Mouse (Mus musculus) MEL (cell line): ENCODE results near the gene Ceacam2.

Experiments
- CHD1 ChIP-seq: IDR thresholded peaks from 2 replicates; pipeline ENCODE4 v1.6.1; 2012; ENCODE audit warnings: low read depth, mild to moderate bottlenecking, inconsistent platforms, low read length, improper control_type of control experiment
- CTCF ChIP-seq, 3 experiments: IDR thresholded peaks in 2 of 3; conservative IDR thresholded peaks in 1 of 3; 2 replicates each; pipeline ENCODE4 v1.5.1; 2011 to 2012; ENCODE audit warnings: low read length in 3 of 3, low read depth in 2 of 3, mild to moderate bottlenecking in 2 of 3, improper control_type of control experiment in 1 of 3, inconsistent platforms in 1 of 3, mixed read lengths in 1 of 3, moderate library complexity in 1 of 3; ENCODE audit not compliant: control insufficient read depth in 1 of 3, insufficient read depth in 1 of 3, poor library complexity in 1 of 3, severe bottlenecking in 1 of 3
- EP300 ChIP-seq, 2 experiments: IDR thresholded peaks; 2 replicates each; pipeline ENCODE4 v1.6.1; 2011; ENCODE audit warnings: improper control_type of control experiment in 2 of 2, low read length in 2 of 2, low read depth in 1 of 2, mild to moderate bottlenecking in 1 of 2
- ETS1 ChIP-seq: IDR thresholded peaks from 2 replicates; pipeline ENCODE4 v1.6.1; 2012; ENCODE audit warnings: low read depth, mild to moderate bottlenecking, inconsistent platforms, low read length, improper control_type of control experiment, moderate library complexity
- GATA1 ChIP-seq: IDR thresholded peaks from 2 replicates; pipeline ENCODE4 v1.6.1; 2011; ENCODE audit warnings: low read depth, low read length, improper control_type of control experiment
- JUND ChIP-seq: IDR thresholded peaks from 2 replicates; pipeline ENCODE4 v1.6.1; 2011; ENCODE audit warnings: low read depth, mild to moderate bottlenecking, improper control_type of control experiment, low read length
- MAZ ChIP-seq: IDR thresholded peaks from 2 replicates; pipeline ENCODE4 v1.6.1; 2012; ENCODE audit warnings: low read depth, mild to moderate bottlenecking, inconsistent platforms, low read length, improper control_type of control experiment
- POLR2A ChIP-seq, 2 experiments: IDR thresholded peaks; 2 replicates each; pipeline ENCODE4 v1.6.1; 2011 to 2012; ENCODE audit warnings: low read length in 2 of 2, mild to moderate bottlenecking in 2 of 2, control low read depth in 1 of 2, improper control_type of control experiment in 1 of 2, low read depth in 1 of 2, moderate library complexity in 1 of 2; ENCODE audit not compliant: control insufficient read depth in 1 of 2, insufficient read depth in 1 of 2, poor library complexity in 1 of 2
- SMC3 ChIP-seq: IDR thresholded peaks from 2 replicates; pipeline ENCODE4 v1.6.1; 2011; ENCODE audit warnings: low read depth, low read length, improper control_type of control experiment
- USF1 ChIP-seq: IDR thresholded peaks from 2 replicates; pipeline ENCODE4 v1.6.1; 2014; ENCODE audit warnings: low read depth, mild to moderate bottlenecking, inconsistent platforms, low read length, improper control_type of control experiment, moderate library complexity
- USF2 ChIP-seq, 2 experiments: IDR thresholded peaks; 2 replicates each; pipeline ENCODE4 v1.6.1; 2011 to 2012; ENCODE audit warnings: improper control_type of control experiment in 2 of 2, low read length in 2 of 2, borderline replicate concordance in 1 of 2, inconsistent platforms in 1 of 2, low read depth in 1 of 2, mild to moderate bottlenecking in 1 of 2; ENCODE audit not compliant: insufficient read depth in 1 of 2
- ZC3H11A ChIP-seq: IDR thresholded peaks from 2 replicates; pipeline ENCODE4 v1.6.1; 2012; ENCODE audit warnings: low read depth, mild to moderate bottlenecking, inconsistent platforms, low read length, improper control_type of control experiment

DNA sequence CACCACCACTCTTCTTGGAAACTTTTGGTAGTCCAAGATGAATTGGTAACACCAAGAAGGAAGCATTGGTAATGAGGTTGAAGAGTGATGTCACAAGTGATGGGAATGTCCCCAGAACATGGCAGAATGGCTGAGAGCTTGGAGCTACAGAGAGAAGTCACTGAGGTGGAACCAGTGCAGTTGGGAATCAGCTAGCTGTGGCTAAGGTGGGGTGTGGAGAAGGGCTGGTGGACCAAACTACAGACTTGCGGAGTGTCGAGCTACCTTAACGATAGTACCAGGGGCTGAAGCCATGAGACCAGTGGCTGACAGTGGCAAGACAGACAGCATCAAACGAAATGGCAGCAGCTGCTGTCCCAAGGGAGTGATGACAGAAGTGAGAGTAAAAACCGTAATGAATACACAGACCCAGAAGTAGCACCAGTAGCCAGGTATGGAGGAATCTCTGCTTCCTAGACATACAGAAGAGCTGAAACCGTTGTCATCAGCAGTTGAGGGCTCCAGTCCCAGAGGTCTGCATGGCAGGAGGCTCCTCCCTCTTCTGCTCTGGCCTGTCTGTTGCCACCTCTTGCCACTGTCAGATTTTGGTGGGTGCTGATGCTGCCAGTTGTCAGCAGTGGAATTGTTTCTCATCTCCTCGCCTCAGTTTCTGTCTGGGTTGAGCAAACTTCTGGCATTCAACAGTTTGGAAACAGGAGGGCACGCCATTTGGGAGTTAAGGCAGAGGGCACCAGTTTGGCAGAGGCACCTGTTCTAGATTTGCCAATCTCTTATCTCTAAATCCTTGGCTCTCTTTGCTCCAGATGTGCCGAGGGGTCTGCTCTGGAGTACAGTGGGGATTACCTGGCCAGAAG is 45.9 kb upstream of the Ceacam2 start:
- TF ChIP-seq POLR2A (IDR thresholded peaks at IDR 0.05; ENCODE audit: control insufficient read depth in 1 of 2, insufficient read depth in 1 of 2, low read depth in 1 of 2, low read length in 2 of 2, poor library complexity in 1 of 2) (no peak), MAZ (no peak), USF2 (IDR thresholded peaks at IDR 0.05; ENCODE audit: borderline replicate concordance in 1 of 2, insufficient read depth in 1 of 2, low read depth in 1 of 2, low read length in 2 of 2) (no peak), CTCF (IDR thresholded peaks at IDR 0.05 in 2 of 3, conservative IDR thresholded peaks at IDR 0.05 in 1 of 3; ENCODE audit: control insufficient read depth in 1 of 3, insufficient read depth in 1 of 3, low read depth in 2 of 3, low read length in 3 of 3, poor library complexity in 1 of 3, severe bottlenecking in 1 of 3) (no peak), ETS1 (no peak), EP300 (IDR thresholded peaks at IDR 0.05; ENCODE audit: low read depth in 1 of 2, low read length in 2 of 2) (no peak), CHD1 (no peak), GATA1 (no peak), JUND (no peak), SMC3 (no peak), ZC3H11A (no peak), USF1 (no peak)
